Mouse (Mus musculus): ENCODE measurements around the gene Cbx7. TPM values are rescaled to one million over a fixed set of nuclear protein-coding genes. Genes with fewer than 3 reads are reported as not detected.
"Not testable (repeated sequence)": the region's sequence is repeated elsewhere in the genome, so short reads cannot be mapped to it uniquely, and the experiment has no call there.

The Cbx7 gene
- total RNA-seq, 1 experiment from 2014 or later, result 17.8 TPM

- no peak for ATAC-seq (replicated peaks; ENCODE audit: insufficient number of reproducible peaks, low FRiP score, low TSS enrichment, poor library complexity, severe bottlenecking)
Observed at GRCm38 (mm10) chr15:79952504-79953231, 18.3 kb downstream of the Cbx7 start.

GRCm38 (mm10) chr15:79951730-79952503 is 19.0 kb downstream of the Cbx7 start:
- ATAC-seq (replicated peaks; ENCODE audit: insufficient number of reproducible peaks, low FRiP score, low TSS enrichment, poor library complexity, severe bottlenecking), result no peak

GRCm38 (mm10) chr15:79951226-79951625 is 19.7 kb downstream of the Cbx7 start:
- no peak for ATAC-seq (replicated peaks; ENCODE audit: insufficient number of reproducible peaks, low FRiP score, low TSS enrichment, poor library complexity, severe bottlenecking)

- ATAC-seq (replicated peaks; ENCODE audit: insufficient number of reproducible peaks, low FRiP score, low TSS enrichment, poor library complexity, severe bottlenecking), result 0 out of 2 replicates have a peak, but pooled peaks have one; percentile 45
Observed at GRCm38 (mm10) chr15:79950250-79951025, 20.5 kb downstream of the Cbx7 start.

- no peak for ATAC-seq (replicated peaks; ENCODE audit: insufficient number of reproducible peaks, low FRiP score, low TSS enrichment, poor library complexity, severe bottlenecking)
Observed at GRCm38 (mm10) chr15:79947681-79948080, 23.2 kb downstream of the Cbx7 start.

GRCm38 (mm10) chr15:79946790-79947189 is 24.1 kb downstream of the Cbx7 start:
- no peak for ATAC-seq (replicated peaks; ENCODE audit: insufficient number of reproducible peaks, low FRiP score, low TSS enrichment, poor library complexity, severe bottlenecking)

- ATAC-seq (replicated peaks; ENCODE audit: insufficient number of reproducible peaks, low FRiP score, low TSS enrichment, poor library complexity, severe bottlenecking), result peak; percentile 74
Observed at GRCm38 (mm10) chr15:79946022-79946421, 24.9 kb downstream of the Cbx7 start.

GRCm38 (mm10) chr15:79944948-79945347 is 26.0 kb downstream of the Cbx7 start:
- no peak; the same call in 1 of the 2 replicates for ATAC-seq (replicated peaks; ENCODE audit: insufficient number of reproducible peaks, low FRiP score, low TSS enrichment, poor library complexity, severe bottlenecking)

- no peak for ATAC-seq (replicated peaks; ENCODE audit: insufficient number of reproducible peaks, low FRiP score, low TSS enrichment, poor library complexity, severe bottlenecking)
Observed at GRCm38 (mm10) chr15:79943584-79943983, 27.3 kb downstream of the Cbx7 start.

- ATAC-seq (replicated peaks; ENCODE audit: insufficient number of reproducible peaks, low FRiP score, low TSS enrichment, poor library complexity, severe bottlenecking), result no peak
Observed at GRCm38 (mm10) chr15:79942541-79942940, 28.4 kb downstream of the Cbx7 start.

GRCm38 (mm10) chr15:79940932-79941331 is 30.0 kb downstream of the Cbx7 start:
- peak; percentile 71 for ATAC-seq (replicated peaks; ENCODE audit: insufficient number of reproducible peaks, low FRiP score, low TSS enrichment, poor library complexity, severe bottlenecking)

- no peak for ATAC-seq (replicated peaks; ENCODE audit: insufficient number of reproducible peaks, low FRiP score, low TSS enrichment, poor library complexity, severe bottlenecking)
Observed at GRCm38 (mm10) chr15:79939913-79940312, 31.0 kb downstream of the Cbx7 start.

GRCm38 (mm10) chr15:79939501-79939900 is 31.4 kb downstream of the Cbx7 start:
- ATAC-seq (replicated peaks; ENCODE audit: insufficient number of reproducible peaks, low FRiP score, low TSS enrichment, poor library complexity, severe bottlenecking), result not testable (repeated sequence)

GRCm38 (mm10) chr15:79939020-79939419 is 31.9 kb downstream of the Cbx7 start:
- ATAC-seq (replicated peaks; ENCODE audit: insufficient number of reproducible peaks, low FRiP score, low TSS enrichment, poor library complexity, severe bottlenecking), result no peak

GRCm38 (mm10) chr15:79936374-79936751 is 34.6 kb downstream of the Cbx7 start:
- no peak for ATAC-seq (replicated peaks; ENCODE audit: insufficient number of reproducible peaks, low FRiP score, low TSS enrichment, poor library complexity, severe bottlenecking)

- no peak for ATAC-seq (replicated peaks; ENCODE audit: insufficient number of reproducible peaks, low FRiP score, low TSS enrichment, poor library complexity, severe bottlenecking)
Observed at GRCm38 (mm10) chr15:79935654-79936373, 35.1 kb downstream of the Cbx7 start.

GRCm38 (mm10) chr15:79934776-79935175 is 36.1 kb downstream of the Cbx7 start:
- ATAC-seq (replicated peaks; ENCODE audit: insufficient number of reproducible peaks, low FRiP score, low TSS enrichment, poor library complexity, severe bottlenecking), result no peak

GRCm38 (mm10) chr15:79933670-79934514 is 37.0 kb downstream of the Cbx7 start:
- no peak for ATAC-seq (replicated peaks; ENCODE audit: insufficient number of reproducible peaks, low FRiP score, low TSS enrichment, poor library complexity, severe bottlenecking)

Measured in monocyte, adult 5-6 weeks (primary cell).